Mouse (Mus musculus): ENCODE measurements around the gene B3gnt7. TPM values are rescaled to one million over a fixed set of nuclear protein-coding genes. Genes with fewer than 3 reads are reported as not detected.

Gene B3gnt7
- total and polyA plus RNA-seq, 2 experiments: 0.31 TPM; not detected in 1

DNA sequence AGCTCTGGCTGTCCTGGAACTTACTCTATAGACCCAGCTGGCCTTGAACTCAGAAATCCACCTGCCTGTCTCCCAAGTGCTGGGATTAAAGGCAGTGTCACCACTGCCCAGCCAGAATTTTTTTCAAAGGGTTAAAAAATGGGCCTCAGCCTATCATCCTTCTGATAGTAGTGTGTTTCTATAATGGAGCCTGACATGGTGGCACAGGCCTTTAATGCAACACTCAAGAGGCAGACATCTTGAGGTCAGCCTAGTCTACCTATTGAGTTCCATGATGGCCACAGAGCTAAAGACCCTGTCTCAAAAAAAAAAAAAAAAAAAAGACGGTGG lies 45.0 kb downstream of the B3gnt7 start:
- Histone ChIP-seq H3K4me1 (ENCODE audit: control insufficient read depth, insufficient read depth, low read length) (no peaks in the 10 kb centered on the region), H3K27ac (replicated peaks; ENCODE audit: insufficient read depth, low read depth, low read length) (no peak overlapping the region), H3K36me3 (ENCODE audit: control insufficient read depth, insufficient read depth, low read length) (peaks cover 47% of the 10 kb centered on the region), H3K79me2 (ENCODE audit: control insufficient read depth, insufficient read depth, low read length) (no peaks in the 10 kb centered on the region), H3K9ac (ENCODE audit: low read depth, low read length) (no peak overlapping the region), H3K27me3 (ENCODE audit: control insufficient read depth, insufficient read depth, low read length) (no peaks in the 10 kb centered on the region), H3K4me3 (ENCODE audit: insufficient read depth, low read depth, low read length) (no peak overlapping the region)
- no peak for DNase-seq (ENCODE audit: extremely low read depth, low read depth, low spot score)
- TF ChIP-seq CTCF (IDR thresholded peaks at IDR 0.05; ENCODE audit: low read depth, low read length): no peak
- no peak for TF ChIP-seq POLR2A (IDR thresholded peaks at IDR 0.05; ENCODE audit: extremely low read depth, insufficient read depth, low read length)
- WGBS: 72% methylated on average over 1 of the region's 1 CpGs

DNA sequence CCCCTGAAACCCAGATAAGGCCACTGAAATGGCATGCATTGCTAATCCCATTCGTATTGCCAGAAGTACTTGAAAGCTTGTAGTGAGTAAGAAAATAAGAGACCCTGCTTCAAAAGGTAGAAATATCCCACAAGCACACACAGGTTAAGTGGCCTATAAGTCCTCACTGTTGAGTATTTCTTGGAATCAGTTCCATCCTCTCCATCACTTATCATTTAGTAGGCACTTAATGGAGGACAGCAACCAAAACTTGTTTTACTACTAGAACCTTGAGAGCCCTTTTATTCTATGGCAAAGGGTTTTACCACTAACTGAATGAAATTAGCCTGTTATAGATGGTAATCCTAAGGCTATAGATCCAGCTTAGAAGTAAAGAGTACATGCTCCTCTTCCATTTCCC lies 45.5 kb downstream of the B3gnt7 start:
- no peak overlapping the region for H3K27ac ChIP-seq (replicated peaks; ENCODE audit: insufficient read depth, low read depth, low read length)
- WGBS: 97% methylated on average over 1 of the region's 1 CpGs

DNA sequence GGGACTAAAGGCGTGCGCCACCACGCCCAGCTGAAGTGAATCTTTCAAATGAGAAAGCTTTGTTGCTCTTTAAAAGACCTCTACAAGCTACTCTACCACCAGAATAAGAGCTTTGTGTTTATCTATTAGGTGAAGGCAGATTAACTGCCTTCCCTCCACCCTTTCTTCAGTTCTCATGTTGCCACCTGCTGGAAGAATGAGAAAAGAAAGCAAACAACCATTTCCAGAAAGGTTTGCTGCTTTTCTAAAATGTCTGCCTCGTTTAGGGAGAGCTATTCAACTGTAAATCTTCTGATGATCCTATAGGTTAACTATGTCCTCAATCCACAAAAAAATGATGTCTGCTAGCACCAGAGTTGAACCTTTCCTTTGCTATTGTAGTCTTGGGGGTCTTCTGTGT lies 46.2 kb downstream of the B3gnt7 start:
- Histone ChIP-seq H3K9ac (ENCODE audit: low read depth, low read length) (no peak overlapping the region), H3K4me3 (ENCODE audit: insufficient read depth, low read depth, low read length) (no peak overlapping the region), H3K27ac (replicated peaks; ENCODE audit: insufficient read depth, low read depth, low read length) (no peak overlapping the region), H3K4me1 (ENCODE audit: control insufficient read depth, insufficient read depth, low read length) (no peaks in the 10 kb centered on the region), H3K79me2 (ENCODE audit: control insufficient read depth, insufficient read depth, low read length) (no peaks in the 10 kb centered on the region), H3K36me3 (ENCODE audit: control insufficient read depth, insufficient read depth, low read length) (peaks cover 55% of the 10 kb centered on the region), H3K27me3 (ENCODE audit: control insufficient read depth, insufficient read depth, low read length) (no peaks in the 10 kb centered on the region)
- DNase-seq (ENCODE audit: extremely low read depth, low read depth, low spot score): no peak
- TF ChIP-seq POLR2A (IDR thresholded peaks at IDR 0.05; ENCODE audit: extremely low read depth, insufficient read depth, low read length) (no peak), CTCF (IDR thresholded peaks at IDR 0.05; ENCODE audit: low read depth, low read length) (no peak)
- 82% methylated on average over 4 of the region's 4 CpGs for WGBS

More for the DNA sequence above, 45.5 kb downstream of the B3gnt7 start:
- H3K27me3 ChIP-seq (ENCODE audit: control insufficient read depth, insufficient read depth, low read length): no peaks in the 10 kb centered on the region
- H3K36me3 ChIP-seq (ENCODE audit: control insufficient read depth, insufficient read depth, low read length): peaks cover 49% of the 10 kb centered on the region
- H3K4me1 ChIP-seq (ENCODE audit: control insufficient read depth, insufficient read depth, low read length): no peaks in the 10 kb centered on the region
- no peaks in the 10 kb centered on the region for H3K79me2 ChIP-seq (ENCODE audit: control insufficient read depth, insufficient read depth, low read length)
- H3K4me3 ChIP-seq (ENCODE audit: insufficient read depth, low read depth, low read length): no peak overlapping the region
- no peak for DNase-seq (ENCODE audit: extremely low read depth, low read depth, low spot score)
- no peak overlapping the region for H3K9ac ChIP-seq (ENCODE audit: low read depth, low read length)
- TF ChIP-seq CTCF (IDR thresholded peaks at IDR 0.05; ENCODE audit: low read depth, low read length) (no peak), POLR2A (IDR thresholded peaks at IDR 0.05; ENCODE audit: extremely low read depth, insufficient read depth, low read length) (no peak)

DNA sequence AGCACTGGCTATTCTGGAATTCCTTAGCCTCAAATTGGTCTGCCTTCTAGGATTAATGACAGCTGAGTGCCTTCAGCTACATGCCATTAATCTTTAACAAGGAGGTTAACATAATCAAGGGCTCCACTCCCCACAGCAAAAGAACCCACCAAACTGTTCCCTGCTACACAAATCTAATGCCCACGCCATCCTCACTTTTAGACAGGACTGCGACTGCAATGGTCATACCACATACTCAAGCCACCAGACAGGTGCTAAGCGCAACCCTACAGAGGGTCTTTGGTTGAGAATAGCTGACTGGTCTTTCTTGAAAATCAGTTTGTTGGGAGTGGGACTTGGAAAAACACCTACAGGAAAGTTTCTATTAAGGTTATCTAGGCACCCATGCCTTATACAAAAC lies 46.6 kb downstream of the B3gnt7 start:
- Histone ChIP-seq H3K4me1 (ENCODE audit: control insufficient read depth, insufficient read depth, low read length) (no peaks in the 10 kb centered on the region), H3K27me3 (ENCODE audit: control insufficient read depth, insufficient read depth, low read length) (no peaks in the 10 kb centered on the region), H3K36me3 (ENCODE audit: control insufficient read depth, insufficient read depth, low read length) (peaks cover 59% of the 10 kb centered on the region), H3K79me2 (ENCODE audit: control insufficient read depth, insufficient read depth, low read length) (no peaks in the 10 kb centered on the region), H3K9ac (ENCODE audit: low read depth, low read length) (no peak overlapping the region), H3K27ac (replicated peaks; ENCODE audit: insufficient read depth, low read depth, low read length) (no peak overlapping the region), H3K4me3 (ENCODE audit: insufficient read depth, low read depth, low read length) (no peak overlapping the region)
- WGBS: over 99% methylated on average over 3 of the region's 3 CpGs
- no peak for DNase-seq (ENCODE audit: extremely low read depth, low read depth, low spot score)
- TF ChIP-seq POLR2A (IDR thresholded peaks at IDR 0.05; ENCODE audit: extremely low read depth, insufficient read depth, low read length): no peak
- no peak for TF ChIP-seq CTCF (IDR thresholded peaks at IDR 0.05; ENCODE audit: low read depth, low read length)

DNA sequence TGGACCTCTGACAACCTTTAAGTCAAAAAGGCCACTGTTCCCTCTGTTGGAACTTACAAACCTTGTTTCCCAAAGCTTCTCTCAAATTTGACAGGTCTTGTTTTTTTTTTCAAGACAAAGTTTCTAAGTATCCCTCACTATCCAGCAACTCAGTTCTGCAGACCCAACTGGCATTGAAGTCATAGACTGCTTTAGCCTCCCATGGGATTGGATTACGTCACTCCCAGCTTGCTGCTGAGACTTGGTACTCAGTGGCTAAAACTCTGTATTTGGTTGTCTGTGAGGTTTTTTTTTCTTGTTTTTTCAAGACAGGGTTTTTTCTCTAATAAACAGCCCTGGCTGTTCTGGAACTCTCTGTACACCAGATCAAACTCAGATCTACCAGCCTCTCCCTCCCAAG lies 47.1 kb downstream of the B3gnt7 start:
- Histone ChIP-seq H3K4me3 (ENCODE audit: insufficient read depth, low read depth, low read length) (no peak overlapping the region), H3K4me1 (ENCODE audit: control insufficient read depth, insufficient read depth, low read length) (no peaks in the 10 kb centered on the region), H3K79me2 (ENCODE audit: control insufficient read depth, insufficient read depth, low read length) (no peaks in the 10 kb centered on the region), H3K27me3 (ENCODE audit: control insufficient read depth, insufficient read depth, low read length) (no peaks in the 10 kb centered on the region), H3K36me3 (ENCODE audit: control insufficient read depth, insufficient read depth, low read length) (peaks cover 64% of the 10 kb centered on the region), H3K9ac (ENCODE audit: low read depth, low read length) (no peak overlapping the region), H3K27ac (replicated peaks; ENCODE audit: insufficient read depth, low read depth, low read length) (no peak overlapping the region)
- DNase-seq (ENCODE audit: extremely low read depth, low read depth, low spot score): no peak
- WGBS: 95% methylated on average over 1 of the region's 1 CpGs
- no peak for TF ChIP-seq POLR2A (IDR thresholded peaks at IDR 0.05; ENCODE audit: extremely low read depth, insufficient read depth, low read length)

DNA sequence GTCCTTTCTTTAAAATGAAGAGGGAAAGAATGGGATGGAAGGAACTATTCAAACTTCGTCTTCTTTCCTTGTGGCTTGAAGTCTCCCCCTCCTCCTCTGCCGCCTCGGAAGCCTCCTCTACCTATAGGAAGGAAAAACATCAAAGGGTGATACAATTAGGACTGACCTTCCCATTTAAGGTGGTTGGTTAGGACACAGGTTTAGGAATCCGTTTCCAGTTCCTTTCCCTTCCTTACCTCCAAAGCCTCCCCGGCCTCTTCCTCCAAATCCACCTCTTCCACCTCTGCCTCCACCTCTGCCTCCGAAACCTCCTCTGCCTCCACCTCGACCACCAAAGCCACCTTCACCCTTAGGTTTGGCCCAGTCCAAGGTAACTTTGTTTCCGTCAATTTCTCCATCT lies 47.9 kb downstream of the B3gnt7 start:
- Histone ChIP-seq H3K9ac (ENCODE audit: low read depth, low read length) (no peak overlapping the region), H3K36me3 (ENCODE audit: control insufficient read depth, insufficient read depth, low read length) (peaks cover 73% of the 10 kb centered on the region), H3K27ac (replicated peaks; ENCODE audit: insufficient read depth, low read depth, low read length) (no peak overlapping the region), H3K27me3 (ENCODE audit: control insufficient read depth, insufficient read depth, low read length) (no peaks in the 10 kb centered on the region), H3K4me3 (ENCODE audit: insufficient read depth, low read depth, low read length) (no peak overlapping the region), H3K4me1 (ENCODE audit: control insufficient read depth, insufficient read depth, low read length) (no peaks in the 10 kb centered on the region), H3K79me2 (ENCODE audit: control insufficient read depth, insufficient read depth, low read length) (no peaks in the 10 kb centered on the region)
- WGBS: 95% methylated on average over 8 of the region's 8 CpGs
- no peak for DNase-seq (ENCODE audit: extremely low read depth, low read depth, low spot score)
- TF ChIP-seq POLR2A (IDR thresholded peaks at IDR 0.05; ENCODE audit: extremely low read depth, insufficient read depth, low read length): no peak
- no peak for TF ChIP-seq CTCF (IDR thresholded peaks at IDR 0.05; ENCODE audit: low read depth, low read length)

Data from liver, adult 2 months (tissue).